Mouse (Mus musculus): Measurements from ENCODE around the gene Glo1.

The Glo1 gene

GRCm38 (mm10) chr17:30612075-30612859 lies 14.4 kb downstream of the Glo1 start:
- peak; percentile 97 for DNase-seq

GRCm38 (mm10) chr17:30611221-30612074 lies 15.2 kb downstream of the Glo1 start:
- DNase-seq, result no peak

DNA sequence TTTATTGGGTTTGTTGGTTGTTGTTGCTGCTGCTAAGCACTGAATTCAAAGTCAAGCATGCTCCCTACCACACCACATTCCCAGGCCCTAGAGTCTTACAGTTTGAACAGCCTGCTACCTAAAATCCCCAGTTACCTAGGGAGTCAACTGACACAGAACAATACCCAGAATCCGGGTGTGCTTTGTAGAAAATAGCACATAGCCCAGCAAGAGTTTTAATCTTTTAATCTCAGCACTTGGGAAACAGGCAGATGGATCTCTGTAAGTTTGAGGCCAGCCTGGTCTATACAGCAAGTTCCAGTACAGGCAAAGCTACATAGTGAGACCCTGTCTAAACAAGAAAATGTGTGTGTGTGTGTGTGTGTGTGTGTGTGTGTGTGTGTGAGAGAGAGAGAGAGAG lies 15.9 kb downstream of the Glo1 start:
- DNase-seq, result no peak

DNA sequence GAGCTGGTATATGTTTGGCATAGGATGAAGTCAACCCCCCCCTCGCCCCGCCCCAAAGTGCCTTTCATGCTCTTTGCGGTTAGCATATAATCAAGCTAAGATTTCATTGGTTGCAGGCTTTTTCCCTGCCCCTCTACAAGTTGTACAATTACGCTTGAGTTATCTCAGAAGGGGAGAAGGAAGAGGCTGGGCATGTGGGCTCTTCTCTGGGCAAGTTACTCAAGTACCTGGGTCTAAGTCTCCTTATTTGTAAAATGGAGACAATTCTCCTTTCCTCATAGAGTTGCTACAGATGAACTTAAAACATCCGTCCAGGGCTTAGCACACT lies 16.7 kb downstream of the Glo1 start:
- no peak for DNase-seq

DNA sequence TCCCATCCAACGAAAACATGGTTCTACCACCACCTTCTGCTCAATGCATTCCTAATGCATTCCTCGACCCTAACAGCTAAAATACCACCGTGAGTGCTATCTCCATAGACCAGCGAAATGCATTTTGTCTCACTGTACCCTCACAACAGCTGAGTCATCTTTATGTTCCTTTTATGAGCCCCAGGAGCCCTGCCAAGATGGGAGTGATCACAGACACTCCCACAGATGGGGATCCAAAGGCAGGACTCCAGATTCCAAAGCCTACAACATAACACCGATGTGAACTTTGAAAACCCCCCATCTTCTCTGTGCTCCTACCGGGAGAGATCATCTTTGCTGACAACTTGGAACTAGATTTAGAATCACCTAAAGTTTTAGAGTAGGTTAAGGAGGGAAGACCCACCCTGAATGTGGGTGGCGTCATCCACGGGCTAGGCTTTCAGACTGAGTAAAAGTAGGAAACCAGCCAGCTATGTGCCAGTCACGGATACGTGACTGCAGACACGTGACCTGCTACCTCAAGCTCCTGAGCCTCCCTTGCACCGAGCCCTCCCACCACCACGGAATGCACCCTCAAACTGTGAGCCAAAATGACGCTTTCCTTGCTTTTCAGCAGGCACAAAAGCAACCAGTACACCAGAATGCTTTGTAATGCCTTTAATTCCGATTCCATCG lies 17.2 kb downstream of the Glo1 start:
- no peak for DNase-seq

DNA sequence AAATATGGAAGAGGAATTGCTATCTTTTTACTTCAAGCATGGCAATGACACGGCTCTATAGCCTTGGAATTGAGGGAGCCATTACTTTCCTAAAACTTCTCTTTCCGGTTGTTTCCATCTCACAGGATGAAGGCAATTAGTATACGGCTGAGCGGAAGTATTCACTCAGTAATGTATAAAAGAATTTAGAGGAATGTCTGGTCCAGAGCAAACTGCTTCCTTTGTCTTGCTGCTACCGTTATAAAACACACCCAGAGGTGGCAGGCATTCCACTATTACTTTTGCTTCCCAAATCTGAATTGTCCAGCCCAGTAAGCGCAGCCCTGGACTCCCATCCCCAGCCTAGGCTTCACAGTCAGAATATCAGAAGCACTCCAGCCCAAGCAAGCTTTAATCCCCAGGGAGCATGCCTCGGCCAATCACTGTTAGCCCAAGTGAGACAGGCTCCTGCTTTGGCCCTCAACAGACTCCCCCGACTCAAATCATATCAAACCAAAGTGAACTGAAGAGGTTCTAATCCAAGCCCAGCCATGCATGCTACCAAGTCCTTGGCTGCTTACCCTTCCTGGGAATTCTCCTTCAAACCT lies 18.7 kb downstream of the Glo1 start:
- peak; percentile 50 for DNase-seq

DNA sequence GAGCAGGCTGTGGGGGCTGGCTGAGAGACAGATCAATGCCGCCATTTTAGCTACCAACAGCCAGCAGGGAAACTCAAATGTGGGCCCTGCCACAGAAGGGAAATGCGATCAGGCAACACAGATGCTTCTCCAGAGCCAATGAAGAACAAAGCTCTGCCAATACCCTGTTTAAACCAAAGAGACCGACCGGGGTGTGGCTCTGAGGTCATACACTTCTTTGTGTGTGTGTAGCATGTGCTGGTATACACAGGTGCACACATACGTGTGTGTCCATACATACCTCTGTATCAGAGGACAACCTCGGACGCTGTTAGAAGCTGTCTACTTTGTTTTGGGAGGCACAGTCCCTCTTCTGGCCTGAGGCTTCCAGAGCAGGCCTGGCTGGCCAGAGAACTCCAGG lies 19.3 kb downstream of the Glo1 start:
- no peak for DNase-seq

GRCm38 (mm10) chr17:30606634-30607081 lies 20.0 kb downstream of the Glo1 start:
- DNase-seq, result no peak

DNA sequence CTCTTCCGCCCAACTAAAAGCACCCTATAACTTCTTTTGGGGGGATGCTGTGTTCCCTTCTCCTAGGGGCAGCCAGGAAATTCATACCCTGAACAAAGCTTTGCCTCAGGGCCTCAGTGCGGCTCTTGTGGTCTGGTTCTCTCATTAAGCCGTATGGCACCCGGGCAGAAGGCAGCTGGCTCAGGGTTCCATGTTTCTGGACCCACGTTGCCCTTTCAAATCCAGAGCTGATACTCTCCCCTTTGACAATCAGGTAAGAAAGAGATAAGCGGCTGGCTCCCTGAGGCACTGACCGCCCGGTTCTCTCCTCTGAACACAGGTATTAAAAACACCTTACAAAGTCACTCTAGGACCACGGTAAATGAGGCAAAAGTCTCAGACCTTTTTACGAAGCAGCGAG lies 20.5 kb downstream of the Glo1 start:
- no peak for DNase-seq

GRCm38 (mm10) chr17:30605001-30605400 lies 21.7 kb downstream of the Glo1 start:
- DNase-seq, result no peak

GRCm38 (mm10) chr17:30604296-30604695 lies 22.4 kb downstream of the Glo1 start:
- no peak for DNase-seq

DNA sequence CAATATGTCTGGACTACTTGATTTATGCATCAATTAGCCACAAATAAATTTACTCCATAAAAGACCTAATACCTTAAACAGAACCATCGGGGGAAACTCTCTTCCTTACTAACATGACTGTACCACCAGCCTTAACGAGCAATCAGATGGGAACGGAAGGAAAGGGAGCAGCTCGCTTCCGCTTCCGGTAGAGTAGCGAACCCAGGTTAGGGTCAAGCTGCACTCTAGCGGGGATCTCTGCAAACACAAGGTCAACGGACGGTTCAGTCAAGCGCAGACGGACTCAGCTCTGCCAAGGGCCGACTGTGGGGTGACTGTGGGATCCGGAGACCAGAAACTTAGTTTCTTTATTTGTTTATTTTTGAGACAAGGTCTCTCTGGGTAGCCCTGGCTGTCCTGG lies 24.5 kb downstream of the Glo1 start:
- no peak for DNase-seq

GRCm38 (mm10) chr17:30598300-30598699 lies 28.4 kb downstream of the Glo1 start:
- no peak for DNase-seq

- peak; percentile 91 for DNase-seq
Observed at GRCm38 (mm10) chr17:30597786-30598185, 28.9 kb downstream of the Glo1 start.

- DNase-seq, result no peak
Observed at GRCm38 (mm10) chr17:30594846-30595245, 31.8 kb downstream of the Glo1 start.

DNA sequence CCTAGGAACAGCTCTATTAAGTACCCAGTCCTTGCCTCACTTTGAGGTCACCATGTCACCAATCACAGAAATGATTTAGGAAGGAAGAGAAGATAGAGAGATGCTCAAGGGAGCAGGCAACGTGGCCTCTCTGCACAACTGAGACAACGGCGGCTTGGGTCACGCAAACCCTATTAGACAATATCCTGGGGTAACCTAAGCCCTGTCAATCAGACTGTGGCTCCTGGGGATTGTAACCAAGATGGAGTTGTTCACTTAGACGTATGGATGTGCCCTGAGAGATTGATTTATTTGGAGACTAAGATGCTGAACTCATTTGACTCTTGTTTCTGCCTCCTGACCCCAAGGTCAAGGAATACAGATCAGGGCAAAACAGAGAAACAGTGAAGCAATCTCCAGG lies 32.3 kb downstream of the Glo1 start:
- peak; percentile 35 for DNase-seq

GRCm38 (mm10) chr17:30590417-30591198 lies 36.1 kb downstream of the Glo1 start:
- DNase-seq, result peak; percentile 79

DNA sequence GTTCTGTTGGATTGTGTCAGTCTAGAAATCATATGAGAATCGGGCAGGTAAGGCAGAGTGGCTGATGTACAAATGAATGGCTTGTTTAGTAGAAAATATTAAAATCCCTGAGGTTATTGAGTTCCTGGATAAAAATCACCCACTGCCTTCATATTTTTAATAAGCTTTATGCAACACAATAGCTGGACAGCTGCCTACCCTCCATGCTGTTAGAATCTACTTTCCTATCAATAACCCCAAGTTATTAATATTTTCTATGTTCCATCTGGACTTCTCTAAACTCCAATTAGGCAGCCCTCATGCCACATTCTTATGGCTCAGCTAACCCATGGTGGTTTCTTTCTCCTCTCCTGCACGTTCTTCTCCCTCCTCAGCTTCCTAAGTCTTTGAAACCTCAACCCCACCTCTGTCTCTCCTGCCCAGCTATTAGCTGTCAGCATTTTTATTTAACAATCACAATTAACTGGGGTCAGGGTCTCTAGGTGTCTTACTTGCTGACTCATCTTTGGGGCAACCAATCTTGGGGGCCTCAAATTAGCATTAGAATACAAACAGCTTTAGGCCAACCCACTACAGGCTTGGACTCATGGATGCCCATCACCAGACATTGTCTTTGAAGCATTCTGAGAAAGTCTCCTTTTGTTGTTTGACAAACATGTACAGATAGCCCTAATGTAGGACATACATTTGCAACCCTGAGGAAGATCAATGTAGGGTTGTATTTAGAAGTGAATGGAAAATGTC lies 43.2 kb downstream of the Glo1 start:
- DNase-seq, result no peak

DNA sequence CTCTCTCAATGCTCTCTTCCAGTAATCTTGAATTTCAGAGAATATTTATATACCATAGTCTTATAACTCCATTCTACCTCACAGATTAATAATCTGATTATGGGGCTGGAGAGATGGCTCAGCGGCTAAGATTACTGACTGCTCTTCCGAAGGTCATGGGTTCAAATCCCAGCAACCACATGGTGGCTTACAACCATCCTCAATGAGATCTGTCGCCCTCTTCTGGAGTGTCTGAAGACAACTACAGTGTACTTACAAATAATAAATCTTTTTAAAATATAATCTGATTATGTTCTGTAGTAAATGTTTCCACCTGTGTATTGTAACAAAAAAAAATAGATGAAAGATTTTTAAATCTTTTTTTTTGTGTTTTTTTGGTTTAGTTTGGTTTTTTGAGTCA lies 44.4 kb downstream of the Glo1 start:
- DNase-seq, result no peak

GRCm38 (mm10) chr17:30581201-30581600 lies 45.5 kb downstream of the Glo1 start:
- DNase-seq, result no peak

- no peak for DNase-seq
Observed at GRCm38 (mm10) chr17:30580781-30581180, 45.9 kb downstream of the Glo1 start.

DNA sequence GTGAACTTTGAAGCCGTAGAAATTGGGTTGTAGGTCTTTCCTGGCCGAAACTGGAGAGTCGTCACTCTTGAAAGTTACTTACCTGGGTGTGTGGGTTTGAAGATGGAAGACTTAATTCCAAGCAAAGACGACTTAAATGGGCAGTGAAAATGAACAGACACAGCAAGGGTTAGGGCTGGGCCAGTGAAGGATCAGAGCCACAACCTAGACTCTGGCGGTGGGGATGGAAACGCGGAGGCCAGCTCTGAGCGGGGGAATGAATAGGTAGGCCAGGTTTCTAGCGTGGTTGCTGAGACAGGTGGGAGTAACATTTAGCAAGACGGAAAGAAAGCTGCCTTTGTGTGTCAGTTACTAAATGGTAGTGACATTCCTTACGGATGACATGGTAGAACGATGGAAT lies 49.7 kb downstream of the Glo1 start:
- no peak for DNase-seq
